Mouse (Mus musculus): ENCODE measurements around the gene Ddx47. TPM values are rescaled to one million over a fixed set of nuclear protein-coding genes. Genes with fewer than 3 reads are reported as not detected.

Gene Ddx47
- 10 to 100 TPM; 68.5 to 72.8 (median 72.4) TPM for total RNA-seq (2022)

GRCm38 (mm10) chr6:135011048-135011733 is at the start of gene Ddx47:
Gene Ddx47 (plus strand): TSS chr6:135011612.
- peak; percentile 91 for DNase-seq

GRCm38 (mm10) chr6:134961858-134962517 is 49.4 kb upstream of the Ddx47 start:
- DNase-seq, result peak; percentile 44

DNA sequence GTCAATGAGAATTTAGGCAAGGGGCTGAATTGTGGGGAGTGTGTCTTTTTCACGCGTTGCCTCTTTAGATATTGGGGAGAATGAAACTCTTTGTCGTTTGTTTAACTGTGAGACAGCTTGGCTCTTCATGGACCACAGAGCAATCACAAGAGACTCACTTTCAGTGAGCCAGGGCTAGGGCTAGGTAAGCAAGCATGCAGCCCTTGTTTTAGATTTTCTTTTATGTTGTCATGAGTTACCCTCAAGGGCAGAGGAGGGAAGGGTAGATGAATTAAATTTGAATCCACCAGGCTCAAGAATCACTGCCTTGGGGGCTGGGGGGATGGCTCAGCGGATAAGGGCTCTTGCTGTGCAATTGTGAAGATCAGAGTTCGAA is 48.9 kb upstream of the Ddx47 start:
- no peak for DNase-seq

GRCm38 (mm10) chr6:134963910-134964309 is 47.5 kb upstream of the Ddx47 start:
- no peak for DNase-seq

GRCm38 (mm10) chr6:134966681-134967080 is 44.7 kb upstream of the Ddx47 start:
- no peak for DNase-seq

DNA sequence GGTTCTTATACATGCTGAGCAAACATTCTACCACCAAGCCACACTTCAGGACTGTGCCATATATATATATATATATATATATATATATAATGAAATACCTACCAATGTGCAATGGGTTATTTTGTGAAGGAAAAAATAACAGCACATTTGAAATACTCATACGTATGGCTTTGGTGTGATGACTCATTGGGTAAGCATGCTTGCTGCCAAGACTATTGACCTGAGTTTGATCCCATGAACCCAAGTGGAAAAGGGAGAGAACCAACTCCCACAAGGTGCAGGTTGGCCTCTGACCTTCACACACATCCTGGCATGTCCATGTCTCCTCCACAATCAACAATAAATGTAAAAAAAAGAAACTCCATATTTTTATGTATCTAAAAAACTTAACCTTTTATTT is 43.1 kb upstream of the Ddx47 start:
- no peak for DNase-seq

DNA sequence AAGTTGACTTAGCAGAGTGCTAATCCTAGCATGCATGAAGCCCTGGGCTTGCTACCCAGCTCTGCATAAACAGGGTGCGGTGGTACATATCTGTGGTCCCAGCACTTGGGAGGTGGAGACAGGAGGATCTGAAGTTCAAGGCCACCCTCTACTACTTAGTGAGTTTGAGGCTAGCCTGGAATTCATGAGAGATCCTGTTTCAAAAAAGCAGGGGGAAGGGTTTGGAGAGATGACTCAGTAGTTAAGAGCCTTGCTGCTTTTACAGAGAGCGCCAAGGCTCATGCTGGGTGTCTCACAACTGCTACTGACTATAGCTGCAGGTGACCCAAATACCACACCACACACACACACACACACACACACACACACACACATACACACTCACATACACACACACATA is 41.9 kb upstream of the Ddx47 start:
- no peak for DNase-seq

DNA sequence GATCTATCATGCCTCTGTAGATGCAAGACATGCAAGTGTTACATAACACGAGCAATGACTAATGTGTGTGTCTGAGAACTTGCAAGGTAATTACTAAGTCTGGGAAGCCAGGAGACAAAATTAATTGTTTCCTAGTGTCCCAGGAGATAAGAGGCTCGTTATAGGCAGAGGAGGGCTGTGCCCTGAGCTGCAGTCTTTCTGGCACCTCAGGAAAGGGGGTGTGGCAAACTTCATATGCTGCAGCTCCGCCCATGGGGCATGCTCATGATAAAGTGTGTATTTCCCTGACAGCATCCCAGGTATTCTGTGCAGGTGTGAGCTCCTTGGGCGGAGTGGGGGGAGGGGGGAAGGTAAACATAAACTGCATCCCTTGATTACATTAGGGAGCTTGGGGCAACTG is 39.3 kb upstream of the Ddx47 start:
- no peak for DNase-seq

DNA sequence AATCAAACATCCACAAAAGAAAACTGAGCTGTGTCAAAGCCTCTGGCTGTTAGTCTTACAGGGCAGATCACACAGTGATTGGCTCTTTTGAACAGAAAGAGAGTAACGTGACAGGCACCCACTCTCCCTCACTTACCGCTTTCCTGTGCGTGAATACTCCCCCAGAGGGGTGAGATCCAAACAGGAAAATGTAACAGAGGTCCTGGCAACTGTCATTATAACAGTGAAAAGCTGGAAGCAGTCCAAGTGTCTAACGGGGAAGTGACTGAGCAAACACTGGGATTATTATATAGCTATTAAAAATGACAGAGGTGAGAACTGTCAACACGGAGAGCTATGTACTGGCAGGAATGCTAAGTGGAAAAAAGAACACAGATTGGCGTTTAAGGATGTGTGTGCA is 34.8 kb upstream of the Ddx47 start:
- no peak for DNase-seq

DNA sequence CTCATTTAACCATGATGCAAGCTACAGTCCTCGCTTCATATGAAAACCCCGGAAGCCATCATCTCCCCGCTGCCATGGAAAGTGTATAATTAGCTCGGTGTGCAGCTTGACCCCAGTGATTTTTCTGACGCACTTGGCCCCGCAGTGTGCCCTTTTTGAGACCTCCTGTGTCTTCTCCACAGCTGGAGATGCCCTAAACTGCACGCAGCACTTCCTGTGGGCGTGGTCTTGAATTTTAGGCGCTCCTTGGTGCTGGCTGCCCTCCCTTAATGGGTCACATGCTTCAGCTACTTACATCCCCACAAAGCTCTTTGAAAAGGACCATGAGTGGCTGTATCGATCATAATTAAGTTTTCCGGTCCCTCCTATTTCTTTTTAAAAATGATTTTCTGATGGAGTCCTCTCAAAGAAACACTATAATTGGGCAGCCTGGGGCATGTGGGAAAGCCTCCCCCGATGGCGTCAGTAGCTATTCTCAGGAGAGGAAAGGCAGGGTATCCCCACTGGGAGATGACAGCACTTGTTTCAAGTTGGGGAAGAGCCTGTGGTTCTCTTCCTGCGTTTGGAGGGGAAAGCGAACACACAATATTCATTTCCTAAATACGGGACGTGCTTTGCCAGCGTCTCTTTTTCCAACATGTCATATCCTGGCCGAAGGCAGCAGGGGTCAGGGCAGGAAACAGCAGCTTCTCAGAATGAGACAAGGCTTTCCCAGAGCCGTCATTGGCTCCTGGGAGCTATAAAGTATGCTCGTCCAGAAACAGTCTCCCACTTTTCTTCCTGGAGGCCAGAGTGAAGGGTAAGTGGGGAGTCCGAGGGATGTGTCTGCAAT is 30.0 kb upstream of the Ddx47 start, which contains the start of gene Apold1:
Gene Apold1, plus strand, starts transcription at position 488 of the 832 bp plus-strand sequence.
- peak; percentile 42 for DNase-seq

- peak; percentile 78 for DNase-seq
Observed at GRCm38 (mm10) chr6:134983529-134984370, 27.7 kb upstream of the Ddx47 start.

GRCm38 (mm10) chr6:134984748-134985147 is 26.7 kb upstream of the Ddx47 start:
- no peak for DNase-seq

DNA sequence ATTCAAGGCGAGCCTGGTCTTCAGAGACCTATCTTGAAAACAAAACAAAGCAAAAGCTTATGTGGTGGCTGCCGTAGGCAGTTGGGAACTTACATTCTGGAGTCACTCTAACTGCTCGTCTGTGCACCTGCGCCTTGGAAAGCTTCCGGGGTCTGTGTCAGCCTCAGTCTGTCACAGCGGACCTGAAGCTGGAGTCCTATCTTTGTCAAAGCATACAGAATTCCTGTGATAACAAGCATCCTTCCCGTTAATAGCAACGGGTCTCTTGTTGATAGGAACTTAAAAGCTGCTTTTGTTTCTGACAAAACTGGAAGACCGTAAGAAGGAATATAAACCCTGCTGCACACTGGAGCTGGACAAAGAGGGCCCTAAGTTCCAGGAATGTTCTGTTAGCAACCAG is 23.0 kb upstream of the Ddx47 start:
- no peak for DNase-seq

- DNase-seq, result no peak
Observed at GRCm38 (mm10) chr6:134990674-134991073, 20.7 kb upstream of the Ddx47 start.

GRCm38 (mm10) chr6:134994031-134994651 is 17.3 kb upstream of the Ddx47 start:
- DNase-seq, result no peak

DNA sequence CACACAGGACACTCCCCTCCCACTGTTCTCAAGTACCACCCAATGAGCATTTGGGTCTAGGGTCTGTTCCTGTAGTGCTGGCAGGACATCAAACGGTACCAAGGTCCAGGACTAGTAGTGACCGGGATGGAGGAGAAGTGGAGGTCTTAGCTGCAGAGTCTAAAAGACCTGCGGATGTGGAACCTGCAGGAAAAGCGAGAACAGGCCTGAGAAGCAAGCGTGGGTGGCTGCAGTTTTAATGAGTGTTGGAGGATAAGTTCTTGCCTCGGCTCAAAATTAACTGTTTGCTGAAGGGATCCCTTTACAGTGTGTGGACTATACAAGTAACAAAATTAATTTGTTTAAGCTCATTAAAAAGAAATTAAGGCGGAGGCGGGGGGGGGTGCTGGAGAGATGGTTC is 16.4 kb upstream of the Ddx47 start:
- DNase-seq, result no peak

GRCm38 (mm10) chr6:134996918-134997317 is 14.5 kb upstream of the Ddx47 start:
- no peak for DNase-seq

DNA sequence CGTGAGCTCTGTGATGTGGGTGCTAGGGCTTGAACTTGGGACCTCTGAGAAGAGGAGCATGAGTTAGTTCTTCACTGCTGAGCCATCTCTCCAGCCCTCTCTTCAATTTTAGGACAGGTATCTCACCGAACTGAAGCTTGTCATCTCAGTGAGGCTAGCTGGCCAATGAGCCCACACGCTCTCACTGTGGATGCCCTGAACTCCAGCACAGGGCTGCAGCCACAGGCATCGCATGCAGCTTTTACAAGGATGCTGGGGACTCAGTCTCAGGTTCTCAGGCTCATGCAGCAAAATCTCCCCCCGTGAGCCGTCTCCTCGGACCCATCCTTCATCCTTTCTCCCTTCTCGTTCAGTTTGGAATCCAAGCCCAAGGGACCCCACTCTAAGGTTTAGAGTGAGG is 13.3 kb upstream of the Ddx47 start:
- no peak for DNase-seq

- no peak for DNase-seq
Observed at GRCm38 (mm10) chr6:134998781-134999180, 12.6 kb upstream of the Ddx47 start.

GRCm38 (mm10) chr6:135000272-135000671 is 11.1 kb upstream of the Ddx47 start:
- no peak for DNase-seq

DNA sequence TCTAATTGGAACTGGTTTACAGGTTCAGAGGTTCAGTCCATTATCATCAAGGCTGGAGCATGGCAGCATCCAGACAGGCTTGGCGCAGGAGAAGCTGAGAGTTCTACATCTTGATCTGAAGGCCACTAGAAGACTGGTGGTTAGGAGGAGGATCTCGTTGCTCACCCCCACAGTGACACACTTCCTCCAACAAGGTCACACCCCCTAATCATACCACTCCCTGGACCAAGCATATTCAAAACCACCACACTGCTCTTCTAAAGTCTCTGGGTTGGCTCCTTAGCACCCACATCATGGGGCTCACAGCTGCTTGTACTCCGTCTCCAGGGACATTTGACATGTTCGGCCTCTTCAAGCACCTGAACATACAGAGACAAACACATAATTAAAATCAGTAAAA is 9.4 kb upstream of the Ddx47 start:
- DNase-seq, result no peak

DNA sequence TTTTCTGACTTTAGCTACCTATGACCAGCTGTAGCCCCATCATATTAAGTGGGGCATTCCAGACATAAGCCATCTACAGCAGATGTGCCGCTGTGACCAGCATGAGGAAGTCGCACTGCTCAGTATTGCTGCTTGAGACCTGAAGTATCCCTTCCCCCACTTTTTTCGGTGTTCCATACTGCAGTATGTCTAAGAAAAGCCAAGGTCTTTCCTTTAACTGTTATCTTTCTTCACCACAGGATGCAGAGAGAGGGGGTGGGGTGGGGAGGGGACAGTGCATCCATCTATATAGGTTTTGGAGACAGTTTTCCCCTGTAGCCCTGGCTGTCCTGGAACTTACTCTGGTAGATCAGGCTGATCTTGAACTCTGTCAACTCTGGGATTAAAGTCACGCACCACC is 5.0 kb upstream of the Ddx47 start:
- no peak for DNase-seq
